Mouse (Mus musculus) yolk sac, embryonic 10.5 days (tissue): ENCODE results near the gene Rad18.

ENCODE experiments used
- DNase-seq: peaks from one replicate; pipeline ENCODE4 v3.0.0-alpha.2; 2017; ENCODE audit warnings: low spot score

The Rad18 gene

GRCm38 (mm10) chr6:112684065-112684464 lies 12.4 kb downstream of the Rad18 start:
- peak; percentile 15 for DNase-seq

- DNase-seq = no peak
These were observed 64.4 kb downstream of the Rad18 start for GRCm38 (mm10) chr6:112632071-112632470.

GRCm38 (mm10) chr6:112630291-112630690 lies 66.2 kb downstream of the Rad18 start:
- DNase-seq = no peak

GRCm38 (mm10) chr6:112628301-112628700 lies 68.2 kb downstream of the Rad18 start:
- no peak for DNase-seq

- DNase-seq = no peak
These were observed 74.2 kb downstream of the Rad18 start for GRCm38 (mm10) chr6:112622321-112622720.

GRCm38 (mm10) chr6:112620027-112620426 lies 76.5 kb downstream of the Rad18 start:
- DNase-seq = no peak

GRCm38 (mm10) chr6:112617728-112618318 lies 78.7 kb downstream of the Rad18 start:
- no peak for DNase-seq

- DNase-seq = no peak
These were observed 87.5 kb downstream of the Rad18 start for GRCm38 (mm10) chr6:112609027-112609426.

GRCm38 (mm10) chr6:112603866-112604265 lies 92.6 kb downstream of the Rad18 start:
- no peak for DNase-seq

- no peak for DNase-seq
These were observed 101.5 kb downstream of the Rad18 start for GRCm38 (mm10) chr6:112594971-112595370.

- DNase-seq = no peak
These were observed 108.6 kb downstream of the Rad18 start for GRCm38 (mm10) chr6:112587912-112588311.

- DNase-seq = no peak
These were observed 109.5 kb downstream of the Rad18 start for GRCm38 (mm10) chr6:112586999-112587398.

GRCm38 (mm10) chr6:112584961-112585360 lies 111.5 kb downstream of the Rad18 start:
- DNase-seq = no peak

- no peak for DNase-seq
These were observed 114.5 kb downstream of the Rad18 start for GRCm38 (mm10) chr6:112582022-112582421.

GRCm38 (mm10) chr6:112577198-112577597 lies 119.3 kb downstream of the Rad18 start:
- no peak for DNase-seq

GRCm38 (mm10) chr6:112574558-112574957 lies 121.9 kb downstream of the Rad18 start:
- no peak for DNase-seq

- DNase-seq = no peak
These were observed 126.1 kb downstream of the Rad18 start for GRCm38 (mm10) chr6:112570413-112570812.
